Mouse (Mus musculus): ENCODE results near the gene C030005K15Rik.

DNA sequence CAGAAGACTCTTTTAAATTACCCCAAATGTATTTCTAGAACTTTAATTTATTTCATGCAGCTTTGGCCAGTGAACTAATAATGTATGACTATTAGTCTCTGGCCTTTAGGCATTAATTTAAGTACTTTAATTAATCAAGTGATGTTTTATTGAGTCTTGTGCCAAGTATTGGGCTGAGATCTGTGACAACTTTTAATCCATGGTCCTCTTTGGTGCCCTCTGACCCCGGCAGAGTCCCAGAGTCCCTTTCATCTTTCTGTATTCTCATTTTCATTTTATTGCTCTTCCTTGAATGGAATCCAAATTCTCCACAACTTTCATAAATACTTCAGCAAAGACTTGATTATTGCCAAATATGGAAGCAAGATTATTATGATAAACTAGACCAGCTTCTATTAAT lies 5.9 kb downstream of the C030005K15Rik start:
- TF ChIP-seq CTCF (IDR thresholded peaks at IDR 0.05; ENCODE audit: low read depth, low read length) = no peak
- no peak for TF ChIP-seq TAL1 (conservative IDR thresholded peaks at IDR 0.05; ENCODE audit: low read depth, low read length)

Data from G1E (cell line).